Mouse (Mus musculus) CD4-positive helper T cell, adult 2 months (primary cell): ENCODE results near the gene Ccdc86.
A peak's percentile ranks its signal among the peaks of the same experiment; 100 is the strongest.

Experiments used
- DNase-seq: peaks from one replicate; pipeline ENCODE4 v3.0.0-alpha.2; 2012; ENCODE audit warnings: low read depth, missing footprints, low spot score

Ccdc86 gene

DNA sequence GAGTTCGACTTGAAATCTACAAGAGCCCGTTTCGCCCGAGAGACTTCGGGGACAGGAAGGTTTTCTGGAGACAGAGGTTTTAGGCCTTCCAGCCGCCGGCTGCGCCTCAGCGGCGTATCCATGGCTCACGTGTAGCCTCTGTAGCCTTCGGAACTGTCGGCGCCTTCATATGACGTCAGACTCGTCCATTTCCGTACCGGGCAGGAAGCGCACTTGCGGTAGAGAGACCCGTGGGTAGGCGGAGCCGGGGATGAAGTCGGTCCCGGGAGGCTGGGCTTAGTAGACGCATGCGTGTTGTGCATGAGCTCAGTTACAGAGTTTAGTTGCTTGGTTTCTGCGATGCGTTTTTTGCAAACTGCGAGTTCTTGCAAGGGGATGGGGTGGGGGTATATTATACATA lies at the start of gene Ccdc86:
Ccdc86 (minus strand) TSS at position 155 of the 400 bp plus-strand sequence.
- peak; percentile 99 for DNase-seq

GRCm38 (mm10) chr19:10993150-10993549 lies 44.1 kb upstream of the Ccdc86 start, which contains the start of gene Ms4a15:
TSS of gene Ms4a15 (minus strand) at chr19:10993250.
- no peak for DNase-seq

DNA sequence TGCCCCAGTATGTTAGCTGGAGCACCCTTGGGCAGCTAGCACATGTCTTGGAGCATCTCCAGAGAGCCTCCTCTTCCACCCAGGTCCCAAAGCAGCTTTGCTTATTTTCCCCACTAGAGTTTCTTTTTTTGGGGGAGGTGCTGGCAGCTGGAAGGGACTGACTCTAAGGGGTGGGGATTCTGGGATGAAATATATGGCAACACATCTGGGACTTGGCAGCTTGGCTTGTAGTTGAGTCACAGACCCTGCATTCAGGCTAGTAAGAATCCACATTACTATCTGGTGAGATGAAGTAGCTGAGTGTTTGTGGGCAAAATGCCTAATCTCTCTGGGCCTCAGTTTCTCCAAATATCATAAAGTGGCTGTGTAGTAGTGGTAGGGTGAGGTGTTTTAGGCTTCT lies 42.8 kb upstream of the Ccdc86 start:
- no peak for DNase-seq

GRCm38 (mm10) chr19:10990751-10991150 lies 41.7 kb upstream of the Ccdc86 start:
- no peak for DNase-seq

DNA sequence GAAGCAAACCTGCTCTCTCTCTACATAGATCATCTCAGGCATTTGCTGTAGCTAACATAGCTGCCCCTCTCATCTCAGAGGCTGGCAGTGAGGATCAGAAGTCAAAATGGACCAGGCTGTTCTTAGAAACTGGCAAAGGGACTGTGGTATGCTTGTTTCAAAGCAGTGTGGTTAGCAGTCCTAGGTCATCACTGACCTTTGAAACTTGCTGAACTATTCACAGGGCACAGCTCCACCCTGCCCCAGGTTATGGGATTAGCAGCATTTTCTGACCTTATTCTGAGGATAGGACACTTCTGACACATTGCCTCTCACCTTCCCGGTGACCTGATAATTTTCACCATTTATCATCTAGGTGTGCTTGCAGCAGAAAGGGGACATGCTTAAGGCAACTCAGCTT lies 39.5 kb upstream of the Ccdc86 start:
- DNase-seq: no peak

DNA sequence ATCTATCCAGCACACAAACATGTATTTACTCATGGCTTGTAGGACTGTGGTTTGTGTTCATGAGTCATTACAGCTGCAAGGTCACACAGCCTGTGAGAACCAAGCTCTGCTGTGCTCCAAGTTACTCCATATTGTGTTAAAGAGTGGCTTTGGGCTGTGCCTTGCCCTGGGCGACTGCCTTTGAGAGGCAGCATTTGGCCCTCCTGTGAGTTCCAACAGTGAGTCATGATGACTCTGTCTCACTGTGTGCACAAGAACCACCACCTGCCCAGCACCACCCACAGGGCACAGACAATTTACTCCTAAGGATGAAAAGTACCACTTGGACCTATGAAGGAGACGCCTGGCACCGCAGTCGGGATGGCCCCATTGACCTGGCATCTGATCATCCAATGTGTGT lies 36.8 kb upstream of the Ccdc86 start:
- DNase-seq: no peak

DNA sequence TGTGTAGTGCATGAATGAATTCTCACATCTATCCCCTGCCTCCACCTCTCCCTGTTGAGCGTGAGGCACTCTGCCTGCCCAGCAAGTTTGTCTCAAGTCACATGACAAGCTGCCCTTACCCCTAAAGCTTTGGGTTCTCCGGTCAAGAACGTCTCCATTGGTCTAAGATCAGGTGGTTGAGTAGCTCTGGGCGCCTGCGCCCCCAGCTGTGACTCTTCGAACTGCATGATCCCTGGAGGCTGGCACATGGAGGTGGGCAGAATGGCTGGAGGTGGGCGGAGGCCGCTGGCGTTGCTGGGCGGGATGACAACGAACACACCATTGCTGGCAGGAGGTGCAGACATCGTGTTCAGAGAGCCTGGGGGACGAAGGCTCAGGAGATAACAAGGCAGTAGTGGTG lies 35.5 kb upstream of the Ccdc86 start:
- DNase-seq: no peak

GRCm38 (mm10) chr19:10983146-10983545 lies 34.1 kb upstream of the Ccdc86 start:
- no peak for DNase-seq

GRCm38 (mm10) chr19:10980210-10980609 lies 31.1 kb upstream of the Ccdc86 start:
- DNase-seq: no peak

GRCm38 (mm10) chr19:10979184-10980168 lies 30.4 kb upstream of the Ccdc86 start:
- DNase-seq: peak; percentile 90

DNA sequence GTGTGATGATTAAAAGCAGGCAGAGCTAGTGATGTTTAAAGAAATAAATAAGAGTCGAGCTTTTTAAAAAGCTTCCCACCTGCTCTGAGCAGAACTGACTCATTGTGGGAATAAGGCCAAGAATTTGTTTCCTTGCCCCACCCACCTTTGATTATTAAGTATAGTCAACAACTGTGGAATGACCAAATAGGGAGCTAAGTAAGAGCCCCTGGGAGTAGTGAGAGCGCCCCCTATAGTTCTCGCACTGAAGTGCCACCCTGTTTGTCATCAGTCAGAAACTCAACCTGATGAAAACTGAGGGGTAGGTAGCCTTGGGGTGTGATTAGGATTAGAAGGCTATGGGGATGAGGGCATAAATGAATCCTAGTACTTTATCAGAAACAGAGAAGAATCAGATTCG lies 27.3 kb upstream of the Ccdc86 start:
- DNase-seq: peak; percentile 23

- DNase-seq: no peak
Observed at GRCm38 (mm10) chr19:10975187-10975586, 26.1 kb upstream of the Ccdc86 start.

DNA sequence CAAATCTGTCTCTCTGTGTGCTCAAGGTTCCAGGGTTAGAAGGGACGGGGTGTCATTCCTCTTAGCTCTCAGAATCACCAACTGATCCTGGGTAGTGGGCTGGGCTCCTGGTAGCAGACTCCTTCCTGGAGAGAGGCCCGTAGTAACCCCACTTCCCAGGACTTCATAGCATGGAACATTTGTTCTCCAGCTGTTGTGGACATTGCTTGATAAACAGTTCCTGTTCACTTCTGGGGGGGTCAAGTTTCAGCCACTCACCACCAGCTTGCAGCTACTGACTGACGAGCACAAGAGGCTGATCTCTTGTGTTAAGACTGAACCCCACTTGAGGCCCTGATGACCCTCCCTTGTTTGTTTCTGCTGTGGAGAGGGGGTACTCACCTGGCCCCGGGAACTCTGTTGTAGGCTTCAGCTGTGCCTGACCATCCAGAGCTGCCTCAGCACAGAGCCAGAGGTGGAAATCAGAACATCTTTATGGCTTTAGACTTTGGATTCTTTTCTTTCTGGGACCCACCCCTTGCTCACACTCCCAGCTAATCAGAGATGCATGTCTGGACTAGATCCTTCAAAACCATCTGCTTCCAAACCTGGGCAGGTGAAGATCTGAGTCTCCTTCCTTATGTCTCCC lies 25.3 kb upstream of the Ccdc86 start, which contains the start of gene Ms4a10:
Ms4a10 (minus strand) TSS at position 433 of the 628 bp plus-strand sequence.
- DNase-seq: no peak

GRCm38 (mm10) chr19:10973187-10973586 lies 24.1 kb upstream of the Ccdc86 start:
- DNase-seq: no peak

- no peak for DNase-seq
Observed at GRCm38 (mm10) chr19:10972660-10973059, 23.6 kb upstream of the Ccdc86 start.

GRCm38 (mm10) chr19:10970457-10970856 lies 21.4 kb upstream of the Ccdc86 start:
- no peak for DNase-seq

DNA sequence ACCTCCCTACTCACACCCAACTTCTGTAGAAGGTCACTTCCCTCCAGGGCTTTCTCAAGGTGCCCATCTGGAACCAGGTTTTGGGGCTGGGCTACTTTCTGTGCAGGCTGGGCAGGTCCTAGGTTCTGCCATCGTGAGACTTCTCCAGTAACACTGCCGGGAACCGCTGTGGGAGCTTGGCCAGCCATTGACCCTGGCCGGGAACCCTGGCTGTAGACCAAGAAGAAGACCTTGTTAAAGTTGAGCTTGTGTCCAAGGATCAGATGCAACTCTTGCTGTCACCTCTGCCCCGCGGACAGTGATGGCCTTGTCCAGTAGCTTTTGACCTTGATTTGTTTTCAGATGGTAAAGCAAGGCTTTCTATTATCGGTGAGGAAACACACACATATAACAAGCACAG lies 19.5 kb upstream of the Ccdc86 start:
- DNase-seq: no peak

DNA sequence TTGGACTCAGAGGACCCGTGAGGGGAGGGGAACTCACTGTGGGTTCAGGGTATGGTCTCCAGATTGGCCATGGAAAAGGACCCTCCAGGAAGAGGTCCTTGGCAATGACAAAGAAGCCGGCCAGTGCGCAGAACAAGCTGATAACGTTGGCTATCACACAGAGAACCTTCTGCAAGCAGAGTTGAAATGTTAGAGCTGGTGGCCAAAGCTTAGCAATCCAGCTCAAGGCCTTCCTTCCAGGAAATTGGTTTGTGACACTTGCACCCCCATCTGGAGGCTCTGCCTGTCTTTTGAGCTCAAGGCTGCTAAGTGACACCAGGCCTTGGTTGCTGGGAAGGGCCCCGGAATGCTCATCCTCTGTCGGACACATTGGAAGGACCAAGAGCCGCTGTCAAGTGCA lies 16.7 kb upstream of the Ccdc86 start:
- DNase-seq: no peak

GRCm38 (mm10) chr19:10959978-10960346 lies 10.9 kb upstream of the Ccdc86 start:
- DNase-seq: no peak

- peak; percentile 75 for DNase-seq
Observed at GRCm38 (mm10) chr19:10959085-10959977, 10.3 kb upstream of the Ccdc86 start.

- DNase-seq: no peak
Observed at GRCm38 (mm10) chr19:10952021-10952939, 3.2 kb upstream of the Ccdc86 start.
